Mouse (Mus musculus) lung, postnatal 0 days (tissue): Measurements from ENCODE around the gene Map4. TPM values are rescaled to one million over a fixed set of nuclear protein-coding genes. Genes with fewer than 3 reads are reported as not detected.

ENCODE experiments used
- ATAC-seq: fragments of 200-750 bp; cut with Nextera tagmentation; 2 replicates; pipeline ENCODE4 v1.8.0; 2017; ENCODE audit warnings: moderate library complexity
- DNase-seq: peaks from one replicate; pipeline ENCODE4 v3.0.0-alpha.2; 2016; ENCODE audit warnings: low spot score
- H3K27ac ChIP-seq: fragments of 300-500 bp; sonication (generic); 2 replicates; pipeline ENCODE4 v1.5.1; 2014; ENCODE audit warnings: antibody characterized with exemption, mild to moderate bottlenecking, low read length, mixed read lengths
- H3K27me3 ChIP-seq: fragments of 300-500 bp; sonication (generic); replicated peaks from 2 replicates; pipeline ENCODE4 v1.6.1; 2014; ENCODE audit warnings: low read length, mixed read lengths; ENCODE audit not compliant: insufficient read depth
- H3K36me3 ChIP-seq: fragments of 300-500 bp; sonication (generic); 2 replicates; pipeline ENCODE4 v1.6.1; 2014; ENCODE audit warnings: low read length, mixed read lengths; ENCODE audit not compliant: insufficient read depth
- H3K4me1 ChIP-seq: fragments of 300-500 bp; sonication (generic); 2 replicates; pipeline ENCODE4 v1.6.1; 2014; ENCODE audit warnings: antibody characterized with exemption, low read depth, low read length, mixed read lengths; ENCODE audit not compliant: insufficient read depth
- H3K4me2 ChIP-seq: fragments of 300-500 bp; sonication (generic); replicated peaks from 2 replicates; pipeline ENCODE4 v1.6.1; 2014; ENCODE audit warnings: low read depth, mild to moderate bottlenecking, low read length, moderate library complexity, mixed read lengths
- H3K4me3 ChIP-seq: fragments of 300-500 bp; sonication (generic); 2 replicates; pipeline ENCODE4 v1.5.1; 2014; ENCODE audit warnings: low read depth, low read length
- H3K9ac ChIP-seq: fragments of 300-500 bp; sonication (generic); replicated peaks from 2 replicates; pipeline ENCODE4 v1.6.1; 2014; ENCODE audit warnings: low read depth, mild to moderate bottlenecking
- H3K9me3 ChIP-seq: fragments of 300-500 bp; sonication (generic); 2 replicates; pipeline ENCODE4 v1.6.1; 2016; ENCODE audit warnings: low read length, mixed read lengths
- CTCF ChIP-seq: IDR thresholded peaks from 2 replicates; pipeline ENCODE4 v1.5.1; 2016; ENCODE audit warnings: antibody characterized with exemption, mild to moderate bottlenecking
- EP300 ChIP-seq: IDR thresholded peaks from 2 replicates; pipeline ENCODE4 v1.6.1; 2016; ENCODE audit warnings: antibody characterized with exemption, mild to moderate bottlenecking, control low read depth
- WGBS: fragments of 180-500 bp; shearing (Covaris S2); extraction: QIAGEN DNeasy Blood & Tissue Kit; methylation state at CpG from one replicate; pipeline ENCODE4 v1.1.7; 2014; 5-methylcytosine and 5-hydroxymethylcytosine counted together
- polyA plus RNA-seq: library from polyadenylated mRNA; unstranded; fragments of >200 nt; fragmentation: Nextera tagmentation; extraction: Ambion mirVana; gene quantifications from 2 replicates; pipeline ENCODE4 v1.2.1, GENCODE M21; 2015

The Map4 gene
- polyA plus RNA-seq, 1 experiment from 2014 or later = 35.6 TPM

DNA sequence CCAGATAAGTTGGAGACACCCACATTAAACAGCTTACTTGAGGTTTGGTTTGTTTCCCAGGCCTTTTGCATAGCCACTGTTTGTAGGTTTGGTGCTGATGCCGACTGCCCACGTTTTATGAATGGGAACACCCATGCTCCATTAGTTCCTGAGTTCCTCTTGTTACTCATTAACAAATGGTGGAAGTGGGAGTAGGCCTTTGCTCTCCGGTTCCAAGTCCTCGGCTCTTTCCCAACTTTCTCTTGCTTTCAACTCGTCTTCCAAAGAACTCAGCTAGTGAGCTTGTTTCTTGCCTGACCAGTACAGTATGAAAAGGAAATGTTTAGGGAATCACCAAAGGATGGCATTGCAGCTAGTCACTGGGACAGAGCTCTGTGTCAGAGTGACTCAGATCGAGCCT lies 35.7 kb upstream of the Map4 start:
- Histone ChIP-seq H3K4me2 (no peak overlapping the region), H3K27ac (no peak overlapping the region), H3K9me3 (no peaks in the 10 kb centered on the region), H3K36me3 (peaks cover 16% of the 10 kb centered on the region; the same call in 1 of the 2 replicates), H3K4me1 (no peaks in the 10 kb centered on the region), H3K27me3 (no peaks in the 10 kb centered on the region), H3K4me3 (no peak overlapping the region), H3K9ac (no peak overlapping the region)
- WGBS = 51% methylated on average over 6 of the region's 6 CpGs
- ATAC-seq (no peak), DNase-seq (peak; percentile 54)
- TF ChIP-seq EP300 = no peak
- TF ChIP-seq CTCF = no peak

DNA sequence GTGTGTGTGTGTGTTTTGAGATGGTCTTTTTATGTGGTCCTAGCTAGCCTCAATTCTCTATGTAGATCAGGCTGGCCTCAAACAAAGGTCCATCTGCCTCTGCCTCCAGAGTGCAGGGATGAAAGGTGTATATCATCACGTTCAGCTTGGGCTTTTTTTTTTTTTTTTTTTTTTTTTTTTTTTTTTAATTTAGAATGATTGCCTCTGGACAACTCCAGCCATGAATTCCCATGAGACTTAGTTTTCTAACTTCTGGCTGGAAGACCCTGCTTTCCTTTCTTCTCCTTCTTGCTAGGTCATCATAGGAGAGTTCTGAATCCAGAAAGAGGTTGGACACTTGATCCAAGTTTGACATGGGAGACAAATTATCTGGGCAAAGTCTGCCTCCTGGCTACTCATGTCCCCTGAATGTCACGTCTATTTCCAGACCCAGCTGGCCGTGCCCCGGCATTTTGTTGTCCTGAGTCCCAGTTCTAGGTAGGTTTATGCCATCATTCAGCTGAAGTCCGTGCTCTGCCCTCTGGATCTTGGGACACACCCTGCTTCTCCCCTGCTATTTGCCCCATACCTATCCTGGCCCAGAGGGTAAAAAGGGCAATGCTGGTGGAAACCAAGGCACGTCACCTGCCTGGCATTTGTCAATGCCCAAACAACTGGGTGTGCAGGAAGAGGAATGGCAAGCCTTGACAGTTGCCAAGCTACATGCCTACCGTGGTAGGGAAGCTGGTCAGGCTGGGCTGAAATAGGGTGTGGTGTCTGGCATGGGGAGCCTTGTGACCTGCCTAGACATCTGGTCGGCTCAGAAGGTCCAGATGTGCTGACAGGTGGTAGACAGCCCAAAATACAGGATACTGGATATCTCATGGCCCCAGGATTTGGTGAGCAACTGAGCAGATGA lies 34.8 kb upstream of the Map4 start:
- H3K27ac ChIP-seq = no peak overlapping the region
- H3K36me3 ChIP-seq = peaks cover 9% of the 10 kb centered on the region; the same call in 1 of the 2 replicates
- no peak for DNase-seq
- 78% methylated on average over 8 of the region's 8 CpGs for WGBS
- no peak overlapping the region for H3K4me2 ChIP-seq
- ATAC-seq = no peak
- H3K9me3 ChIP-seq = no peaks in the 10 kb centered on the region
- TF ChIP-seq CTCF = no peak
- TF ChIP-seq EP300 = no peak
- no peaks in the 10 kb centered on the region for H3K4me1 ChIP-seq
- no peak overlapping the region for H3K4me3 ChIP-seq
- H3K27me3 ChIP-seq = no peaks in the 10 kb centered on the region
- no peak overlapping the region for H3K9ac ChIP-seq

DNA sequence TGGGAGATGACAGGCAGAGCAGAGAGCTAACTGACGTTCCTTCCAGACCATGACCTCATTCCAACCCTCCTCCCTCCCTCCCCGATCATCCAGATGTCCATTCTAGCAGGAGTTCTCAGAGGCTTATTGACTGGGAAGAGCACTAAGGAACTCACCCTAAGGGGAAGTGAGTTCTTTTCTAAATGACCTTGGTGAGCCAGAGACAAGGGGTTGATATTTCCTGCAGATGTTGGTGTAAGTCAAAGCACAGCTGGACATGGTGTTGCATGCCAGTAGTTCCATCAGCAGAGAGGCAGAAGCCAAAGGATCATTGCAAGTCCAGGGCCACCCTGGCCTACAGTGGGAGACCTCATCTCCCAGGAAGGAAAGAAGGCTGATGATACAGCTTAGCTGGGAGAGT lies 33.2 kb upstream of the Map4 start:
- no peaks in the 10 kb centered on the region for H3K36me3 ChIP-seq
- peak; percentile 9; the same call in 1 of the 2 replicates for ATAC-seq
- peak; percentile 30 for DNase-seq
- H3K27ac ChIP-seq = no peak overlapping the region
- H3K4me1 ChIP-seq = no peaks in the 10 kb centered on the region
- no peak for TF ChIP-seq EP300
- no peak for TF ChIP-seq CTCF
- H3K27me3 ChIP-seq = no peaks in the 10 kb centered on the region
- H3K4me3 ChIP-seq = no peak overlapping the region
- H3K4me2 ChIP-seq = no peak overlapping the region
- H3K9ac ChIP-seq = no peak overlapping the region
- H3K9me3 ChIP-seq = no peaks in the 10 kb centered on the region
- 35% methylated on average over 2 of the region's 2 CpGs for WGBS

DNA sequence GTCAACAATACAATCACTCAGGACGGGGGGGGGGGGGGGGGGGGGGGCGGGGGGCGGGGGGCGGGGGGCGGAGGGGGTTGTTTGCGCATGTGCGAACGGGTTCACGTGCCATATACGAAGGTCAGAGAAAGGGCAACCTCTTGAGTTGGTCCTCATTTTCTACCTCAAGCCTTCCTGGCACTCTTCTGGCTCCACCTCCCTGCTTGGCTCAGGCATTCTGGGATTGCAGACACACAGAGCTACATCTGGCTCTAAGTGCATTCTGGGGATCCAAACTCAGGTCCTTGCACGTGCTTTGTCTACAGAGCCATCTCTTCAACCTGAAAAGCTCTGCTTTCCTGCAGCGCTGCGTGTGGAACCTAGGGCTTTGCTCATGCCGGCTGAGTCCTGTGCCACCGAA lies 31.9 kb upstream of the Map4 start:
- Histone ChIP-seq H3K9me3 (no peaks in the 10 kb centered on the region), H3K9ac (no peak overlapping the region), H3K27me3 (no peaks in the 10 kb centered on the region), H3K4me3 (no peak overlapping the region), H3K4me2 (no peak overlapping the region), H3K4me1 (no peaks in the 10 kb centered on the region), H3K27ac (peak overlapping the region; percentile 63), H3K36me3 (no peaks in the 10 kb centered on the region)
- ATAC-seq (peak; percentile 14; the same call in 1 of the 2 replicates), DNase-seq (peak; percentile 41)
- no peak for TF ChIP-seq CTCF
- no peak for TF ChIP-seq EP300
- 29% methylated on average over 7 of the region's 15 CpGs for WGBS

DNA sequence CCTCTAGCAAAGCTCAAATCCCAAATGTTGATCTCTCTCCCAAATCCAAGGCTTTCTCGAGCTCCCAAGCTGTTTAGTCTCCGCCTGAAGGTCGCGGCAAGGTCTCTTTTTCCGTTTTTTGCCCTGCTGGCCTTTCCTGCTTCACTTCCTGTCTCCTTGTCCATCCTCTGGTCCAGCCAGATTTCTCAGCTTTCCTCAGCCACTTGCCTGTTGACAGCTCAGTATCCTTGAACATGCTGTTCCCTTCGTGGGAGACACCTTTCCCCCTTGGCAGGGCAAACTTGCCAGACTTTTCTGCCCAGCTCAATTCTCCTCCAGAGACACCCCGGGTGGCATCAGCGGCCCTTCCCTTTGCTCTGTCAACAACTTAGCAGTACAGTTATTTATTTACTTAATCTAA lies 31.5 kb upstream of the Map4 start:
- Histone ChIP-seq H3K4me2 (no peak overlapping the region), H3K9ac (no peak overlapping the region), H3K27ac (peak overlapping the region; percentile 63), H3K9me3 (no peaks in the 10 kb centered on the region), H3K4me1 (no peaks in the 10 kb centered on the region), H3K36me3 (no peaks in the 10 kb centered on the region), H3K27me3 (no peaks in the 10 kb centered on the region), H3K4me3 (no peak overlapping the region)
- ATAC-seq = peak; percentile 30
- 39% methylated on average over 8 of the region's 8 CpGs for WGBS
- DNase-seq = peak; percentile 31
- TF ChIP-seq EP300 (0 out of 2 replicates have a peak, but pooled peaks have one; percentile 23), CTCF (no peak)

DNA sequence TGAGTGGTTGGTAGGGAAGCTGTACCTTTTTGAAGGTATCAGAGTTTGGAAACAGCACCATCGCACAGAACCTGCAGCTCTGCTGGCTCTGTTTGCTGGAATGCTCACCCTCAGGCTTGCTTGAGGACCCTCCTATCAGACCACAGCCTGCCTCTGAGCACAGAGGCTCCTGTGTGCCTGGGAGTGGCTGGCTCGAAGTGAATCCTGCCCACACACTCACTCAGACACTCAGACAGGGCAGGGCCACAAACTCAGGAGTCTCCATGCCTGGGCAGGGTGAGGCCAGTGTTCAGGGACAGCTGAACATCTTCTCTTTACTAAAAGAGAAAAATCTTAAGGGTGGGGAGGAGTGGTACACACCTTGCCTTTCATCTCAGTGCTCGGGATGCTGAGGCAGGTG lies 30.7 kb upstream of the Map4 start:
- no peak overlapping the region for H3K9ac ChIP-seq
- no peaks in the 10 kb centered on the region for H3K4me1 ChIP-seq
- DNase-seq (peak; percentile 12), ATAC-seq (peak; percentile 44; the same call in 1 of the 2 replicates)
- WGBS = 62% methylated on average over 3 of the region's 3 CpGs
- TF ChIP-seq CTCF (no peak), EP300 (no peak)
- no peak overlapping the region for H3K27ac ChIP-seq
- H3K9me3 ChIP-seq = no peaks in the 10 kb centered on the region
- H3K36me3 ChIP-seq = no peaks in the 10 kb centered on the region
- H3K4me2 ChIP-seq = no peak overlapping the region
- H3K4me3 ChIP-seq = no peak overlapping the region
- no peaks in the 10 kb centered on the region for H3K27me3 ChIP-seq
